Mouse (Mus musculus) limb, embryonic 11.5 days (tissue): ENCODE results near the gene Klhl6. TPM values are rescaled to one million over a fixed set of nuclear protein-coding genes. Genes with fewer than 3 reads are reported as not detected.

Experiments used
- ATAC-seq: fragments of 200-750 bp; cut with Nextera tagmentation; 2 replicates; pipeline ENCODE4 v1.8.0; 2017; ENCODE audit warnings: low read depth; ENCODE audit not compliant: insufficient number of reproducible peaks, low FRiP score, low TSS enrichment
- DNase-seq: peaks from one replicate; pipeline ENCODE4 v3.0.0-alpha.2; 2015; ENCODE audit warnings: low spot score
- H3K27ac ChIP-seq: fragments of 300-500 bp; sonication (generic); replicated peaks from 2 replicates; pipeline ENCODE4 v1.5.1; 2014; ENCODE audit warnings: low read depth, mild to moderate bottlenecking, low read length
- H3K27me3 ChIP-seq: fragments of 300-500 bp; sonication (generic); 2 replicates; pipeline ENCODE4 v1.6.1; 2014; ENCODE audit warnings: mild to moderate bottlenecking, low read length, mixed read lengths; ENCODE audit not compliant: control insufficient read depth, insufficient read depth
- H3K36me3 ChIP-seq: fragments of 300-500 bp; sonication (generic); 2 replicates; pipeline ENCODE4 v1.6.1; 2014; ENCODE audit warnings: mild to moderate bottlenecking, low read length, moderate library complexity, mixed read lengths; ENCODE audit not compliant: control insufficient read depth, insufficient read depth
- H3K4me1 ChIP-seq: fragments of 300-500 bp; sonication (generic); 2 replicates; pipeline ENCODE4 v1.6.1; 2014; ENCODE audit warnings: low read length, mixed read lengths; ENCODE audit not compliant: control insufficient read depth, insufficient read depth
- H3K4me2 ChIP-seq: fragments of 300-500 bp; sonication (generic); 2 replicates; pipeline ENCODE4 v1.6.1; 2014; ENCODE audit warnings: low read depth, mild to moderate bottlenecking, moderate library complexity; ENCODE audit not compliant: severe bottlenecking
- H3K4me3 ChIP-seq: fragments of 300-500 bp; sonication (generic); 2 replicates; pipeline ENCODE4 v1.5.1; 2014; ENCODE audit warnings: low read depth, low read length
- H3K9ac ChIP-seq: fragments of 300-500 bp; sonication (generic); 2 replicates; pipeline ENCODE4 v1.6.1; 2014; ENCODE audit warnings: mild to moderate bottlenecking, low read length
- H3K9me3 ChIP-seq: fragments of 300-500 bp; sonication (generic); 2 replicates; pipeline ENCODE4 v1.6.1; 2016; ENCODE audit warnings: low read length; ENCODE audit not compliant: control insufficient read depth
- WGBS: fragments of 180-500 bp; shearing (Covaris S2); extraction: QIAGEN DNeasy Blood & Tissue Kit; methylation state at CpG from one replicate; pipeline ENCODE4 v1.1.7; 2014; 5-methylcytosine and 5-hydroxymethylcytosine counted together
- polyA plus RNA-seq: library from polyadenylated mRNA; unstranded; fragments of >200 nt; fragmentation: Nextera tagmentation; extraction: Ambion mirVana; gene quantifications from 2 replicates; pipeline ENCODE4 v1.2.1, GENCODE M21; 2014

Gene Klhl6
- polyA plus RNA-seq, 1 experiment from 2014 or later, result 5.0 TPM

DNA sequence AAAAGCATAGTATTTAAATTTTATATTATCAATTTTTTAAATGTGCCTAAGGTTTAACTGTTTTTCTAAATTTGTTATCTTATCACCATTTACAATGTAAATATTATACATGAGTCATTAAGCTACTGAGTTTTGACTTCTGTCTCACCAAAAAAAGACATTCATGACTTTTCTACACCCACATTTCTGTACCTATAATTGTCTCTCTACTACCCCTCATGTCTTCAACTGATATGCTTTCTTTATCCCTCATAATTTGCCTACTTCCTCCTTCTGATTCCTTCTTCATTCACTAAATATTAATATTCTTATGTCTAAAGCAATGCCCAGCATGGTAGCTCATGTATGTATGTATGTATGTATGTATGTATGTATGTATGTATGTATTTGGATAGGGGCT is 13.0 kb upstream of the Klhl6 start:
- no peaks in the 10 kb centered on the region for H3K9me3 ChIP-seq
- no peaks in the 10 kb centered on the region for H3K27me3 ChIP-seq
- H3K4me3 ChIP-seq, result no peak overlapping the region
- H3K4me1 ChIP-seq, result no peaks in the 10 kb centered on the region
- ATAC-seq (no peak), DNase-seq (no peak)
- no peak overlapping the region for H3K27ac ChIP-seq
- H3K9ac ChIP-seq, result no peak overlapping the region
- no peaks in the 10 kb centered on the region for H3K36me3 ChIP-seq
- H3K4me2 ChIP-seq, result no peak overlapping the region

DNA sequence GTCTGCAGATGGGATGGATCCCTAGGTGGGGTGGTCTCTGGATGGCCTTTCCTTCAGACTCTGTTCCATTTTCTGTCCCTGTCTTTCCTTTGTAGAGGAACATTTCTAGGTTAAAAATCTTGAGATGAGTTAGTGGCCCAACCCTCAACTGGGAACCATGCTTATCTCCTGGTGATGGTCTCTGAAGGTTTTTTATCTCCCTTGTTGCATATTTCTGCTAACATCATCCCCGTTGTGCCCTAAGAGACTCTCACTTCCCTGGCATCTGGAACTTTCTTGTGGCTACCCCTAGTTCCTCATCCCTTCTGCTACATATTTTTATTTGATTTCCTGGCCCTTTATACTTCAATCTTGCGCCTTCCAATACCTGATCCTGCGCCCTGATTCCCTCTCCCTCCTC is 10.4 kb upstream of the Klhl6 start:
- Histone ChIP-seq H3K9ac (no peak overlapping the region), H3K4me2 (no peak overlapping the region), H3K27ac (no peak overlapping the region), H3K9me3 (no peaks in the 10 kb centered on the region), H3K27me3 (no peaks in the 10 kb centered on the region), H3K36me3 (no peaks in the 10 kb centered on the region), H3K4me3 (no peak overlapping the region), H3K4me1 (no peaks in the 10 kb centered on the region)
- DNase-seq, result no peak
- no peak for ATAC-seq
- WGBS, result 87% methylated on average over 3 of the region's 3 CpGs

DNA sequence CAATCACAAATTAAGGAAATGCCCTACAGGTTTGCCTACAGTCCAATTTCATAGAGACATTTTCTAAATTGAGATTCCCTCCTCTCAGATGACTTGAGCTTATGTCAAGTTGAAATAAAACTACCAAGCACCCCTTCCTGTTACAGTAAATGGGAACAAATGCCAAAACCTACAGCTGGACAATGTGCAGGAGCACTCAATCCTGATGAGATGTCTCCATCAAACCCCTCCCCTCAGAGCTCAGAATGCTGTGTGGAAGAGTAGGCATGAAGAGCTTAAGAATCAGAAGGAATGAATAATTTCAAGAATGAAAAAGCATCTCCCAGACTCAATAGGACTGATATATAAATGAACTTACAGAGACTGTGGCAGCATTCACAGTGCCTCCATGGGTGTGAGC is 7.7 kb upstream of the Klhl6 start:
- H3K4me1 ChIP-seq, result no peaks in the 10 kb centered on the region
- no peak for ATAC-seq
- no peak overlapping the region for H3K9ac ChIP-seq
- H3K4me3 ChIP-seq, result no peak overlapping the region
- no peaks in the 10 kb centered on the region for H3K9me3 ChIP-seq
- no peak overlapping the region for H3K4me2 ChIP-seq
- no peaks in the 10 kb centered on the region for H3K36me3 ChIP-seq
- DNase-seq, result no peak
- H3K27ac ChIP-seq, result no peak overlapping the region
- no peaks in the 10 kb centered on the region for H3K27me3 ChIP-seq

DNA sequence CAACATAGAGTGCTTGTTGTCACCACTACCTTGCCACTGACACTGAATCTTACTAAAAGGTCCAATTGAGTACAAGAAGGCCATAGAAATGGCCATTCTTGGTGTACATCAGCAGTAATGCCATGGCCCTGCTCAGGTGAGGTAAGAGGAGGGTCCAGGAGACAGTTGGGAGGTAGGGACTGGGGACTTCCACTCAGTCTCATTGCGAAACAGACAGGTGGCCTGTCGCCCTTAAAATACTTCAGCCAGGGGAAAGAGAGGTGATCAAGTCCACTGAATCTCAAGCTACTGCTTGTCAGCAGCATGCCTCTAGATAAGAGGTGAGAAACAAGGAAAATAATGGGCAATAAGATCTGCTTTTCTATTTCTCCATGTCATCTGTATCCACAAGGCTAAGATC is 4.8 kb upstream of the Klhl6 start:
- 79% methylated on average over 2 of the region's 2 CpGs for whole genome bisulfite sequencing

DNA sequence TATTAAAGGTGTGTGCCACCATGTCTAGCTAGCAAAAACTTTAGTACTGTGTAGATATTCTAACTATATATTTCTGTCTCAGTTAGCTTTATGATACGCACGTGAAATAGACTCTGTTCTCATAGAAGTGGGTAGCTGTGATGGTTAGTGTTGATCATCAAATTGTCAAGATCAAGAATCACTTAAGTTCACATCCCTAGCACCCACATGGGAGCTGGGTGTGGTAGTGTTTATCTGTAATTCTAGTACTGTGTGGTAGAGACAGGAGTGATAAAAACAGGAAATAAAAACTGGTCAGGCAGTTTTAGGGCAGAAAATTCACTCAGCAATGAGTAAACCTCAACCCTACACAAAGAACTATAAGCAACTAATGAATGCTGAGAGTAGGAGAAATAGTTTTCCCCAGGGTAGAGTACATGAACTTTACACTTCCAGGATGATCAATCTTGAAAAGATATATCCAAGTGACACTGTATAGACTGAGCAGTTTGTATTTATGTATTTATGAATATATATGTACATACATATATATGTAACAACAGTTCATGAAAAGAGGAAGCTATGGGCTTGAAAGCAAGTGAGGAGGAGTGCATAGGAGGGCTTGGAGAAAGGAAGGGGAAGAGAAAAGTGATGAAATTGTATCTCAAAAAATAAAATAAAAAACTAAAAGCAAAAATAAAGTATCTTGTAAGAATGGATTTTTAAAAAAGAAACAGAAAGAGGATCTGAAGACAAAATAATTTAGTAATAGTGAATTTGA is 2.2 kb upstream of the Klhl6 start:
- H3K27ac ChIP-seq, result no peak overlapping the region
- H3K27me3 ChIP-seq, result no peaks in the 10 kb centered on the region
- H3K9ac ChIP-seq, result no peak overlapping the region
- H3K4me2 ChIP-seq, result no peak overlapping the region
- no peak for DNase-seq
- ATAC-seq, result no peak
- no peaks in the 10 kb centered on the region for H3K36me3 ChIP-seq
- H3K4me1 ChIP-seq, result no peaks in the 10 kb centered on the region
- no peaks in the 10 kb centered on the region for H3K9me3 ChIP-seq
- 93% methylated on average over 2 of the region's 2 CpGs for WGBS
- no peak overlapping the region for H3K4me3 ChIP-seq

More for the DNA sequence above, 4.8 kb upstream of the Klhl6 start:
- Histone ChIP-seq H3K36me3 (no peaks in the 10 kb centered on the region), H3K4me1 (no peaks in the 10 kb centered on the region), H3K9ac (no peak overlapping the region), H3K27me3 (no peaks in the 10 kb centered on the region), H3K4me3 (no peak overlapping the region), H3K27ac (no peak overlapping the region), H3K4me2 (no peak overlapping the region), H3K9me3 (no peaks in the 10 kb centered on the region)
- ATAC-seq (no peak), DNase-seq (no peak)

DNA sequence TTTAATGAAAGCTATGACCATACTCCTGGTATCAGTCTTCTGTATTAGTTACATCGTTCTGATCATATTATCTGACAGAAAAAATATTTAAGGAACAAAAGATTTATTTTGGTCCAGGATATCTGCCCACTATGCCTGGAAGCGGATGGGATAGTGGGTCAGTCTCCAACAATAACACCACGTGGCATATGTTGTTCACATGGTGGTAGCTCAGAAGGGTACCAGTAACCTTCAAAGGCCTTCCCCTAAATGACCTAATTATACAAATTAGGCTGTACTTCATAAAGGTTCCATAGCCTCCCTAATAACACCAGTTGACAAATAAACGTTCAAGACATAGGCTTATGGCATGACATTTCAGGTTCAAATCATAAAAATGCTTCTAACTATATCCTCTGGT is 722 bp upstream of the Klhl6 start:
- no peak overlapping the region for H3K9ac ChIP-seq
- H3K36me3 ChIP-seq, result no peaks in the 10 kb centered on the region
- WGBS, result 76% methylated on average over 4 of the region's 4 CpGs
- H3K9me3 ChIP-seq, result no peaks in the 10 kb centered on the region
- H3K4me1 ChIP-seq, result no peaks in the 10 kb centered on the region
- no peak for DNase-seq
- no peak overlapping the region for H3K4me3 ChIP-seq
- no peak overlapping the region for H3K27ac ChIP-seq
- H3K27me3 ChIP-seq, result no peaks in the 10 kb centered on the region
- ATAC-seq, result no peak
- no peak overlapping the region for H3K4me2 ChIP-seq

DNA sequence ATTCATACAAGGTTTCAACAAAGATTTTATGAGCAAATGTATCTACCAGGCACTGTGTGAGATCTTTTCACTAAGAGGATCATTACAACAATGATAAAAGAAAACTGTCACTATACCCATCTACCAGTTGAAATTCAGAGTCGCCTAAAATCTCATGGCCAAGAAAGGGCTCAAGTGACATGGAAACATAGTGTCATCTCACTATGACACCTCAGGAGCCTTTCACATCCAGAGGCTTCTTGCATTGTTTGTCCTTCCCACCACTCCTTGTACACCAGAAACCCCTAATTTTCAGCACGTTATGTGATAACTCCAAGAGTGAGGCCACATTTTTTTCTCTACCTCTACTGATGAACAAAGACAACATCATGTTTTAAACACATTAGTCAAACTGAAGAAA is 1.2 kb downstream of the Klhl6 start:
- Histone ChIP-seq H3K27me3 (no peaks in the 10 kb centered on the region), H3K4me1 (no peaks in the 10 kb centered on the region), H3K4me3 (no peak overlapping the region), H3K4me2 (no peak overlapping the region), H3K36me3 (no peaks in the 10 kb centered on the region), H3K27ac (no peak overlapping the region), H3K9me3 (no peaks in the 10 kb centered on the region), H3K9ac (no peak overlapping the region)
- ATAC-seq (no peak), DNase-seq (no peak)
- WGBS, result 90% methylated on average over 2 of the region's 2 CpGs

DNA sequence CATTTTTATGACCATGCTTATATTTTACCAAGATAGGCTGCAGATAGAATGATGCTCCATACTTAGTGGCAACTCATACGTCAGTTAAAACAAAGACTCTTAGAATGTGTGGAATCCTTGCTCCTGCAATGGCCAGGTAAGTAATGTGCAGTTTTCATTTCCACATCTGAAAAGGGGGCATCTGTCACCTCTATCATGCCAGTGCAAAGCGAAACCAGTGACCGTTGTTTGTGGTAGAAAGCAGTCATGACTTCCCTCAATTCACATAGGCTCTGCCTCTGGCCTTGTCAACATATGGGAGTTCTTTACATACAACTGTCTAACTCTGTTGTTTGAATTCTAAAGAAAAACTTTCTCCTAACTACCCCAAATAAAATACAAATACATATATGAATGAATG is 1.8 kb downstream of the Klhl6 start:
- ATAC-seq, result no peak
- no peak overlapping the region for H3K4me2 ChIP-seq

DNA sequence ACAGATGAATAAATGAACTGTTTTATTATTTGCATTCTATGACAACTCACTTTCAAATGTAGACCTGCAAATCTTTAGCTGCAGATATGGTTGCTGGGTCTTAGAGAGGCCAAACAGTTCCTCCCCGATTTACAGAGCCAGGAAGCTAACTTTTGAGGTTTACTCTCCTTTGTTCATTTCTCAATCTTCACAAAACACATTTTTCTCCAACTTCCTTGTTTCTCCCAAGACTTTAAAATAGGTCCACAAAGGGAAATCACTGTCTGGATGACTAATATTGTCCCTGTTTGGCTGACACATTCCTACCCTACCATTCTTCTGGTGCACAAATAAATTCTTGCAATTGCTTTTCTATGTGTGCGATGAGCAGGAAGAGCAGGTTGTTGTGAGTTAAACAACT is 3.1 kb downstream of the Klhl6 start:
- no peak overlapping the region for H3K9ac ChIP-seq
- no peak overlapping the region for H3K4me2 ChIP-seq
- H3K27ac ChIP-seq, result no peak overlapping the region
- no peaks in the 10 kb centered on the region for H3K4me1 ChIP-seq
- no peaks in the 10 kb centered on the region for H3K27me3 ChIP-seq
- H3K9me3 ChIP-seq, result no peaks in the 10 kb centered on the region
- H3K36me3 ChIP-seq, result no peaks in the 10 kb centered on the region
- ATAC-seq (no peak), DNase-seq (no peak)
- 83% methylated on average over 2 of the region's 2 CpGs for WGBS
- no peak overlapping the region for H3K4me3 ChIP-seq

More for the DNA sequence above, 1.8 kb downstream of the Klhl6 start:
- no peak for DNase-seq
- no peaks in the 10 kb centered on the region for H3K9me3 ChIP-seq
- 89% methylated on average over 3 of the region's 3 CpGs for WGBS
- no peak overlapping the region for H3K27ac ChIP-seq
- no peak overlapping the region for H3K9ac ChIP-seq
- no peak overlapping the region for H3K4me3 ChIP-seq
- no peaks in the 10 kb centered on the region for H3K36me3 ChIP-seq
- no peaks in the 10 kb centered on the region for H3K4me1 ChIP-seq
- H3K27me3 ChIP-seq, result no peaks in the 10 kb centered on the region
